9 mouse cellular contexts compared by ENCODE assay signal in the genomic region with DNA sequence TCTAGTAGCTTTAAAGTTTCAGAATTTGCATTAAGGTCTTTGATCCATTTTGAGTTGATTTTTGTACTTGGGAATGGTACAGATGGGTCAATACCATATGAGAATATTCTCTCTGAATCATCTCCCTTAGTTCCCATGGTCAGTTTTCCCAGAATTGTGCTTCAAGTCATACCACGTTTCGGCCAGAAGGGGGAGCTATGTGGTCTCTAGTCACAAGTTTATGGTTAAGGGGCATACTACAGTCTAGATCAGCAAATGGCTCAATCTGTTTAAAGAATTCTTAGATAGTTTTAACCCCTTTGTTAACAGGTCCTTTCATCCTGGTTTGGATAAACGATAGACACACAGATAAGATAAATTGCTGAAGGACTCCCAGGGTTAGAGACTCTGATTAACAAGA.
DNase-seq lines count a peak whose midpoint lies in the region; ATAC-seq and TF ChIP-seq lines count a peak whose summit lies in the region.
"Had no signal": no experiment of that assay in that cellular context is flagged by ENCODE, and none has a peak within 500 bp of the region (broad histone marks: within the 10 kb centered on the region; RNA-seq: fewer than 3 reads in every experiment).

No protein-coding gene starts in this region.

- no peak overlapping the region for H3K4me2 ChIP-seq in kidney, embryonic 14.5 days (replicated peaks; ENCODE audit: low read depth, low read length)
- no peak overlapping the region for H3K4me2 ChIP-seq in stomach, postnatal 0 days (replicated peaks; ENCODE audit: low read depth)
- H3K4me2 ChIP-seq: neural tube, embryonic 12.5 days had no signal

- WGBS in kidney, embryonic 14.5 days = 6% methylated on average over 3 of the region's 3 CpGs
- 4% methylated on average over 3 of the region's 3 CpGs for WGBS in stomach, postnatal 0 days

- no peak overlapping the region for H3K27ac ChIP-seq in kidney, embryonic 14.5 days (ENCODE audit: low read depth, low read length)
- H3K27ac ChIP-seq in stomach, postnatal 0 days (replicated peaks) = no peak overlapping the region
- H3K27ac ChIP-seq: neural tube, embryonic 12.5 days had no signal

- no peaks in the 10 kb centered on the region for H3K4me1 ChIP-seq in kidney, embryonic 14.5 days (ENCODE audit: control insufficient read depth, insufficient read depth, low read length)
- no peaks in the 10 kb centered on the region for H3K4me1 ChIP-seq in stomach, postnatal 0 days (replicated peaks; ENCODE audit: control insufficient read depth, insufficient read depth)
- H3K4me1 ChIP-seq: neural tube, embryonic 12.5 days had no signal

- peak; percentile 70 for TF ChIP-seq CTCF in stomach, postnatal 0 days (IDR thresholded peaks at IDR 0.05; ENCODE audit: low read depth)

- intact Hi-C loops in gastrocnemius, postnatal 36 days (cut with DNase I) = no loop called here

- H3K9ac ChIP-seq in kidney, embryonic 14.5 days (ENCODE audit: low read depth, low read length) = no peak overlapping the region
- no peak overlapping the region for H3K9ac ChIP-seq in stomach, postnatal 0 days (ENCODE audit: low read length)
- H3K9ac ChIP-seq: neural tube, embryonic 12.5 days had no signal

- H3K9me3 ChIP-seq in kidney, embryonic 14.5 days (ENCODE audit: control insufficient read depth, low read length) = no peaks in the 10 kb centered on the region
- no peaks in the 10 kb centered on the region for H3K9me3 ChIP-seq in stomach, postnatal 0 days (ENCODE audit: control insufficient read depth, low read length)
- H3K9me3 ChIP-seq: neural tube, embryonic 12.5 days had no signal

- DNase-seq in kidney, adult 9 months = peak; percentile 26
- DNase-seq in A20 (ENCODE audit: low read depth, low spot score) = peak; percentile 20
- peak; percentile 47 for DNase-seq in Muller cell, postnatal 12 days (ENCODE audit: inconsistent ontology term)
- peak; percentile 37 for DNase-seq in forelimb bud, embryonic 11.5 days (ENCODE audit: low read depth, low spot score)
- no peak for DNase-seq in stomach, postnatal 0 days (ENCODE audit: low spot score)
- no peak for DNase-seq in gastrocnemius, postnatal 36 days
- DNase-seq in frontal cortex, postnatal 25 days (ENCODE audit: low spot score in 2 of 2) = no peak

- no peak overlapping the region for H3K4me3 ChIP-seq in kidney, embryonic 14.5 days (ENCODE audit: low read length)
- no peak overlapping the region for H3K4me3 ChIP-seq in stomach, postnatal 0 days (ENCODE audit: low read depth, low read length)
- H3K4me3 ChIP-seq: neural tube, embryonic 12.5 days had no signal

- H3K36me3 ChIP-seq in kidney, embryonic 14.5 days (ENCODE audit: control insufficient read depth, insufficient read depth, low read length) = no peaks in the 10 kb centered on the region
- H3K36me3 ChIP-seq in stomach, postnatal 0 days (ENCODE audit: control insufficient read depth, insufficient read depth, low read length) = no peaks in the 10 kb centered on the region
- H3K36me3 ChIP-seq: neural tube, embryonic 12.5 days had no signal

- TF ChIP-seq EP300 in stomach, postnatal 0 days (optimal IDR thresholded peaks at IDR 0.05) = no peak

- no peak for ATAC-seq in kidney, embryonic 14.5 days (ENCODE audit: low FRiP score, low TSS enrichment)
- ATAC-seq in stomach, postnatal 0 days (ENCODE audit: low FRiP score, low TSS enrichment) = no peak

- no peaks in the 10 kb centered on the region for H3K27me3 ChIP-seq in kidney, embryonic 14.5 days (ENCODE audit: control insufficient read depth, insufficient read depth, low read length)
- no peaks in the 10 kb centered on the region for H3K27me3 ChIP-seq in stomach, postnatal 0 days (ENCODE audit: control insufficient read depth, insufficient read depth, low read length)
- H3K27me3 ChIP-seq: neural tube, embryonic 12.5 days had no signal

Comparison
In these comparisons a context has a peak if more than half of its experiments do, and no peak if none do; other contexts are left out.
1. DNase-seq: peak in kidney, adult 9 months (single experiment), A20 (single experiment), Muller cell, postnatal 12 days (single experiment) and forelimb bud, embryonic 11.5 days (single experiment); none in stomach, postnatal 0 days (single experiment), gastrocnemius, postnatal 36 days (0 of 2) and frontal cortex, postnatal 25 days (0 of 2).